Mouse (Mus musculus) regulatory T cell (primary cell): Measurements from ENCODE around the gene Tmem81.

Source experiments
- in situ Hi-C: fragments of 300-600 bp; cut with MboI, MseI; formaldehyde crosslinking; loops from one replicate; pipeline ENCODE4 v1.15.1; 2025; ENCODE audit warnings: high pct_unique_total_duplicates

Tmem81 gene

DNA sequence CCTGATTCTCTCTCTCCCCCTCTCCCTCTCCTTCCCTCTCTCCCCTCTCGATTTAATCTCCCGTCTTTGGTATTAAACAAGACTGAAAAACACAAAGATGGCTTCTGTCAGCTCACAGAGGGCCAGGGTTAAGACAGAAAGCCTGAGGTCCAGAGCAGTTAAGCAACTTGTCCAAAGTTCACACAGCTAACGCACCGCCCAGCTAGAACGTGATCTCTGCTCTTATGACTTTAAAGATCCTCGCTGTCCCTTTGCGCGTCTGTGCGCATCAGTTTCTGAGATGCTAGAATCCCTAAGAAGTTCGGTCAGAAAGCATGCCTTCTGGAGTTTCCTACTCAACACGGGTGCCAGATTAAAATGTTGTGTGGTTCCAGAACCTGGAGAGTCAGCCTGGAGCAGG, 13.7 kb downstream of the Tmem81 start:
- in situ Hi-C loops: no loop called here

DNA sequence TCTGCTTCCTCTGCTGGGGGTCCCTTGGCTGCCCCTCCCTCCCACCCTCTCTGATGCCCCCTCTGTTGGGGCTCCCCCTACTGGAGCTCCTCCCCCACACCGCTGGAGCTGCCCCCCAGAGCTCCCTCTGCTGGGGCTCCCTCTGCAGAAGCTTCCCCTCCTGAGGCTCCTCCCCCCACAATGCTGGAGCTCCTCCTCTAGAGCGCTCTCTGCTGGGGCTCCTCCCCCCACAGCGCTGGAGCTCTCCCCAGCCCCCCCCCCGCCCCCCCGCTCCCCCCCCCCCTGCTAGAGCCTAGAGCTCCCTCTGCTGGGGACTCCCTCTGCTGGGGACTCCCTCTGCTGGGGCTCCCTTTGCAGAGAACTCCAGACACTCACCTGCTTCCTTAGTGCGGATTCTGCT, 14.7 kb downstream of the Tmem81 start:
- in situ Hi-C loops: no loop called here

DNA sequence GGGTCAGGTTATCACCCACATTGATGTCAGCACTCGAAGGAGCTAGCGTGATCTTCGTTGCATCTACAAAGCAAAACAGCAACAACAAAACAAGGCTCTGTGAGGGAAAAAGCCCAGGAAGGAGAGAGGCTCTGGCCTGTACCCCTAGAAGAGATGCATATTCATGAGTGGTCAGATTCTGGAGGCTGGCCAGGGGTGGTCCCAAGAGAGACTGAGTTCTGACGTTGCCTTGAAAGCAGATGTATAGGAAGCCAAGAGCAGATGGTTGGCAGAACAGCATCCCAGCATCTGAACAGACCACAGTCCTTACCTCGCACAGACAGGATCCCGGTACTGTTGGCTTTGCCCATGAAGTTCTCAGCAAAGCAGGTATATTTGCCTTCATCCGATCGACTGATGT, 17.0 kb downstream of the Tmem81 start:
- in situ Hi-C loops: no loop called here

DNA sequence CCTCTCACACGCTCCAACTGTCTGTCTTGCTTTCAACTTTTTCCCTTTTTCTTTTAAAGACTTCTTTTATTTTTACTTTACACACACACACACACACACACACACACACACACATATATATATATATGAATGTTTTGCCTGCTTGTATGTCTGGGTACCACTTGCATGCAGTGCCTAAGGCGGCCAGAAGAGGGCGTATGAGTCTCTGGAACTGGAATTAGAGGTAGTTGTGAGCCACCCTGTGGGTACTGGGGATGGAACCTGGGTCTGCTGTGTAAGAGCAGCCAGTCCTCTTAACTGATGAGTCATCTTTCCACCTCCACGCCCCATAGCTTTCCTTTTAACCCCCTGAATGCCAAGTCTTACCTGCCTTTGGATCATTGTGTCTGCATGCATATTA, 17.9 kb downstream of the Tmem81 start:
- in situ Hi-C loops: no loop called here

DNA sequence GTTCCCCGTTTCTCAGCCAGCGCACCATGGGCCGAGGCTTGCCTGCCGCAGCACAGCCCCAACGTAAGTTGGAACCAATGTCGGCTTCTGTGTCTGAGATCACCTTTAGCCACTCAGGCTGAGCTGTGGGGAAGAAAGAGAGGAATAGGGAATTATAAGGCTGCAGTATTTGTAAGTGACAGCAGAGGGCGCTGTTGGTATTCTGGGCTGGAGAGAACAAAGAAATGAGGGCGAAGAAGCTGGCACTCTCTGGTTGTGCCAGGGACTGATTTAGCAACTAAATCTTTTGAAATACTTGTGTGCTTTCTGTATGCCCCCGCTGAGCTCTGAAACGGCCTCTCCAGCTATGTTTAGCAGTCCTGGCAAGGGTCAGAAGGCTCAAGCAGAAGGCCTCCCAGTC, 19.8 kb downstream of the Tmem81 start:
- in situ Hi-C loops: loop anchor here (5.0 kb wide), 1 partner anchor 66 kb away; no protein-coding TSS in a partner anchor

DNA sequence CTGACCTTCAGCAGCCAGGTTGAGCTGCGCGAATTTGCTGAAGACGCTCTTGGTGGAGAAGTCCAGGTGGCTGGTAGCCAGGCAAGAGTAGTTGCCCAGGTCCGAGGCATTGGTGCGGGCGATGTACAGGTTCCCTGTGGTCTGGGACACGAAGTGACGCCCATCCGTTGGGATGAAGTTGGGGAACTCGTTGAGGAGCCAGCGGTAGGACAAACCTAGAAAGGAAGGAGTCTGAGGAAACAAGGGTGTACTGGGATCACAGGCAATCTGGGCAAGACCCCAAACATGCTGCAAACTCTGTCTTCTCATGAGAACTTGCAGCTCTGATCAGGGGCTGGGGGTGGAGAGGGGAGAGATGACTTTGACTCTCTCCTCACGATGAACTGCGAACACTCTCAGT, 22.0 kb downstream of the Tmem81 start:
- in situ Hi-C loops: loop anchor here (5.0 kb wide), 1 partner anchor 64 kb away; no protein-coding TSS in a partner anchor

DNA sequence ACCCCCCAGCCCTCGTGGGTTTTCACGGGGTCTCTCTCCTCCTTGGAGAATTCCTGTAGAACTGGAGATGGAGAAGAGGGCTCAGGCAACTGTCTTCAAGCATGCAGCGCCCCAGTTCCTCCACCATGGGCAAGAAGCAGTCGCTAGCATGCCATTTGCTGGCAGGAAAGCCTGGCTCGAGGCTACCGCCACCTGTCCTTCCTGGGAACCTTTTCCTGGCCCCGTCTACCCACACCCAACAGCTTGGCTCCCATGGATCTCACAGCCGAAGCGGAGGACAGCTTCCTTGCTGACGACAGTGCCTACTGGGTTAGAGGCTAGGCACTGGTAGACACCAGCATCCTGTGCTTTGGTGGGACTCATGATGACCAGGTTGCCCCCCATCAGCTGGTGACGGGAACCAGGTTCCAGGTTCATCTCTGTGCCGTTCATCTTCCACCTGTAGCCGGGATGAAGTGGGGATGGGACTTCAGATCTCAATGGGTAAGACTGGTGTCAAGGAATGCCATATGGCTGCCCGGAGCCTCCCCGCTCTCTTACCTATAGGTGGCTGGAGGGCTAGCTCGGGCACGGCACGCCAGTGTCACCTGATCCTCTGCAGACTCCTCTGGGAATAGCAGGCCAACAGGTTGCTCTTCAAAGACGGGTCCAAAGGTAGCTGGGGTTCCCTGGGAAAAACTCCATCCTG, 22.8 kb downstream of the Tmem81 start:
- in situ Hi-C loops: loop anchor here (5.0 kb wide), 1 partner anchor 64 kb away; no protein-coding TSS in a partner anchor

DNA sequence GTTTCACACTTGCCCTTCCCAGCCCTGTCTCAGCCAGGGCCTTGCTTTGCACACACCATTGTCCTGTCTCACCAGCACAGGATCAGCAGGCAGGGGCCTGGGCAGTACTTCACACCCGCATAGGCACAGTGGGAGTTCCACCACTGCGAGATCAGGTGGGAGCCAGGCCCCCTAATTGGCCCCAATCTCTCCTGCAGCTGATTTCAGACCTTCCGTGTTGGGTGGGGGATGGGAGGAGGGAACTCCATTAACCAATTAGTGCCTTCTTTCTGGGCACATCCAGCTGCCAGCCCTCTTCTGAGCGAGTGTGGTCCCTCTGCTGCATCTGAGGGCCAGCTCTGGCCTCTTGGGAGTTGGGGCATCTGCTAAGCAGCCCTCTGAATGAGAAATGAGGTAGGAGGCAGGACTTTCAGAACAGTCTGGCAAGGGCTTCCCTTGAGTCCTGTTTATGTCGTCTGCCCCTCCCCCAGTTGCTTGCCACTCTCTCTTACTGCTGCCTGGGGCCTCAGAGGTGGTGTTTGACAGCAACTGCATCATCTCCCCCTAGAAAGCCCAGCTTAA, 24.7 kb downstream of the Tmem81 start:
- in situ Hi-C loops: no loop called here

DNA sequence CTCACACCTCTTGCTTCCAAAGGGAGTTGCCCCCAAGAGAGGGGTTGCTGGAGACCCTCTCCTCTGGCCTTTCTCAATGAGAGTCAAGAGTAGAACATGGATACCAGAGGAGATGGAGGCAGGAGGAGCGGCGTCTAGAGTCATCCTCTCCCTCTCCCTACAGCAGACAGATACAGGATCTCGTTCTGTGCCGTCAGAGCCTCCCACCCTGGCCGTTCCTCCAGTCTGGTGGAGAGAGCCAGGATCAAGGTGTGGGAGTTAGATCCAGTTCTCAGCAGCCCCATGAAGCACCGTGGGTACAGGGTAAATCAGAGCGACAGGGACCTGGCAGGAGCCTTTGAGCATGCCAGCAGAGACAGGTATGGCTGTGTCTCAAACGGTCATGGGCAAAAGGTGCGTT, 26.5 kb downstream of the Tmem81 start:
- in situ Hi-C loops: no loop called here

DNA sequence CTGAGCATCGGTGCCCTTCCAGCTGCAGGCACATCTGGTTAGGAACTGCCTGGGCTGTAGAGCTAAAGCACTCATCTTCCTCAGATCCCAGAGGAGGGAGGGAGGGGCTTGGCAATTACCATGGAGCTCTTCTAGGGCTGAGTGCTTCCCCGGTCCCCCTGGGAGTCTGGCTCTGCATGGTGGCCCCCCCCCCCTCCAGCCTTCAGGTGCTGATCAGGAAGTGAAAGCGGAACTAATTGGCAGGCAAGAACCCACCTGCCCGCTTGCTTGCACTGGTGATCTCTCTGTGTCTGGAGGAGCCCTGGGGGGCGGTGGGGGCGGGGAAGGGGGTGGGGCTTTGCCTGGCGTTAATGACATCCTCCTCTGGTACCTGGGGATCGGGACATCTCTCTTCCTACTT, 27.8 kb downstream of the Tmem81 start:
- in situ Hi-C loops: no loop called here

DNA sequence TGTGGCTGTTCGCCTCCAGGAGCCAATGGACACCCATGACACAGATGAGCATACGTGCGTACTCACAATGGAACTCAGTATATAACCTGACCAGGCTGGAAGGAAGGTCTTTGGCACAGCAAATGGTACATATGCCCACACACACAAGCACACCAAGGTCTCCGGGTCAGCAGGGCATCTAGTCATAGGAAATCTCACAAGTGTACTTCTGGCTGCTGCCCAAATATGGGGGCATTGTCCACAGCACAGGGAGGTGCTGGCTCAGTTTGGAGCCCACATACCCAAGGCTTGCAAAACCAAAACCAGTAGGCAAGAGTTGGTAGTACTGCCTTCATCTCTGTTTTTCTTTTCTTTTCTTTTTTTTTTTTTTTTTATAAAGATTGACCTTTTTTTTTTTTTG, 29.5 kb downstream of the Tmem81 start:
- in situ Hi-C loops: no loop called here

DNA sequence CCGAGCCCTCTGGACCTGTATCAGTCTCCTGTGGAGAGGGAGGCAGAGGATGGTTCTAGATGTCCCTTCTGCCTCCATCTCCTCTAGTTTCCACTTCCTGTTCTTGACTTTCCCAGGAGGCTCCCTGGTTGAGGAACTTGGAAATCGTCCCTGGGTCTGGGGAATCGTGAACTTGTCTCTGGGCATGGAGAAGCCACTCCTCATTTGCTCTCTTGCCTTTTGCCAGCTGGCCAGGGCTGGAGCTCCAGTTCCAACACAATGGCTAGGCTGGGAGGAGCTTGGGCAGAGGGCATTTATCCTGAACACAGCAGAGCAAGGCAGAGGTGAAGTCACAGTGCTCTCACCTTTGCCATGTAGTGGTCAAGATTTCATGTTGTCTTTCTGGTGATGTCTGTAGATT, 30.4 kb downstream of the Tmem81 start:
- in situ Hi-C loops: no loop called here

DNA sequence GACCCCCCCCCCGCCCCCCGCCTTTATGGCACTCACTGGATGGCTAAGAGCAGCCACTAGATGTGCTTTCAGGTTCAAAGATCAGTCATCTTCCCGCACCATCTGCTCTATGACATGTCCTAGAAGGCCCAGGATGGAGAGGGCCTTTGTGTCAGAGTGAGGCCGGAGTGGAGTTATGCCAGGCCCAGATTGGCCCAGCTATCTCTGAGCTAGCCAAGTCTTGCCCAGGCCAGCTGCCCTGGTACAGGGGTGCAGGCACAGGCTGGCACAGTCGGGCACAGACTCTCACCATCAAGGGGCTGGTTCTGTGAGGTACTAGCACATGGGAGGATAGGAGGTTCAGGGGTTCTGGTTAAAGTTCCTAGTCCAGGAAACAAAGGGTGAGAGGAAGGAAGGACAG, 31.7 kb downstream of the Tmem81 start:
- in situ Hi-C loops: no loop called here

DNA sequence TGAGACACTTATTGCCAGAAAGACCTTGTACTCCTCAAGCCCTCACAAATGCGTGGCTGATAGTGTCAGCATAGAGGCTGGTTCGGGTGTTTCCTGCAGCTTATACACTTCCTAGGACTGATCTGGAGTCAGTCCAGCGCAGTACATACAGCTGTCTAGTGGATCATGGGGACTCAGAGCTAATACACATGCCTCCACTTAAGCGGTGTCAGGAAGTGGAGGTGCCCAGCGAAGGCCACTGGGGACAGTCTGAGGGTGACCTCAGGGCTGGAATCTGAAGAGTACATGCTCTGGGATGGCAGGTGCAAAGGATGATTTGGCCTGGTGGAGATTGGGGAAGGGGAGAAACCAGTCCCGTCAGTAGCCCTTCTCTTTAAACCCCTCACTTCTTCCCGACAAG, 34.7 kb downstream of the Tmem81 start:
- in situ Hi-C loops: no loop called here

DNA sequence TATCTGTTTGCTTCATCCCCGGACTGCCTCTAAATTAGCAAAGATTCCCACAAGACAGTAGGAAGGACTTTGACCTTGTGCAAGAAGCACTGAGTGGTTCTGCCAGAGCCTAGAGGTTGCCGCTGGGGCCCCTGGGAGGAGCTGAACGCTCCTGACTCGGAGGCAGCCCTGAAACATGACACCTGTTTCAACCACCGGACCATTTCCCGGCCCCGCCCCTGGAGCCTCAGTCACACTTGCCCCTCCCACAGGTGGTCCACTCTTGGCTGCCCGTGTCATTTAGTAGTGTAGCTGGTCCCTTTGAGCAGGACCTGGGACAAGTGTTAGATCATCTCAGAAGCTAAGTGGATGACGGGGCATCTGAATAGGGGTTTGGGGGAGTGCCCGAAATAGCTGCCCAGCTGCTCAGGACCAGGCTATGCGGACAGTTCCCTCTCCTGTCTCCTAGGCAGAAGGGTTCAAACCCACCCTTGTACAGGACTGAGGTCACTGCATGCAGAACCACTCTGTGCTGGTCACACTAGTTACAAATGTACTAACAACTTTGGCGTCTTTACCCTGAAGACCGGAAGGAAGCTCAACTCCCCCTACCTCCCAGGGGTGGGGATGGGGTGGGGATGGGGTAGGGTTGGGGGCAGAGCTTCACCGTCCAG, 35.3 kb downstream of the Tmem81 start:
- in situ Hi-C loops: no loop called here

DNA sequence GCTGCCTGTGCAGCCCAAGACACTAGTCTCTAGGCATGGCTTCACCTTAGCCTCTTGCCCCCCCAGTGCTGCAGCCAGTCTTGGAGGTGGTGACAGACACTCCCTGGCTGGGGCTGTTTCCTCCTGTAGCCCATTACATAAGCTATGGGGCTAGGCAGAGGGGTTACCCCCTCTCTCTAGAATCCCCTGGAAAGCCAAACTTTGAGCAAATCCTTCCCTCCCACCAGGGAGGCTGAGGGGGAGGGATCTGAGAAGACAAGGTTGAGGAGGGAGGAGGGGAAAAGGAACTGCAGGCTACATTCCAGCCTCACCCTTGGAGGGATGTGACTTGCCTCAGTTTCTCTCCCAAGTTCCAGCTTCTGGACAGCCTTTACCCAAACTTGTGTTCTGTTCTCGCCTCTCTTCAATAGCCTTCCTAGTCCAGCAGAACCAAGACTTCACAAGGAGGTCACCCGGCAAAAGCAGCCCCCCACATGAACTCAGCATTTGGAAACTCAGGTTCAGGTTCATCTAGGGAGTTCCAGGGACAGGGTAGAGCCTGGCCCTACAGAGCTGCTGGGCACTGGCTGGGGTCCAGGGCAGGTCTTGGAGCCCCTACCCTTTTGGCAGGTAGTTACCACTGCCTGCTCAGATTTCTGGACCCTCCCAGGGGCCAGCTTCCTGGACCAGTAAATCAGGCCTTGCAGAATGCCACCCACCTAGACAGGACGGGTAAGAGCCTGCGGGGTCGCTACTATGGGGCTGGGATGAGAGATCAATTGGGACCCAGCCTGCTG, 36.0 kb downstream of the Tmem81 start:
- in situ Hi-C loops: no loop called here

DNA sequence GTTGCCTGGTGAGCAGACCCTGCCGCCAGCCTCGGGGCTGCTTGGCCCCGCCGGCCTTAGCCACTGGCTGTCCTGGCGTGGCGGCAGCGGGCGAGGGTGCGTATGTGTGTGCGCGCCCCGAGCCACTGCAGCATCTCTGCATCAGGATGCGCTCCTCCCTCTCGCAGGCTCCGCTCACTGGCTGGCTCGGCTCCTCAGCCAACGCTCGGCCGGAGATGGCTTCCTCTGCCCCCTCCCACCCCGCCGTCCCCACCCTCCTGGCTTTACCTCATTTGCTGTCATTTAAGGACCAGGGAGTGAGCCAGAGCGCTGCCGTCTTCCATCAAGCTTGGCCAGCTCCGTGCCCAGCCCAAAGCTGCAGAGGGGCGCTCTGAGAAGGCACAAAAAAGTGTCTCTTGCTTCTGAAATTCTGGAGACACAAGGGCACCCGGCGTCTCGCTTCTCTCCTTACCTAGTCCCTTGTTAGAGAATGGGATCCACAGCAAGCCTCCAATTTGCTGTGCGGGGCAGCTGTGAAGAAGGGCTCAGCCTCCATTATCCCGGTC, 36.8 kb downstream of the Tmem81 start, which contains the start of gene Cntn2:
Gene Cntn2 (minus strand): TSS at position 495 of the 545 bp plus-strand sequence.
- in situ Hi-C loops: no loop called here

DNA sequence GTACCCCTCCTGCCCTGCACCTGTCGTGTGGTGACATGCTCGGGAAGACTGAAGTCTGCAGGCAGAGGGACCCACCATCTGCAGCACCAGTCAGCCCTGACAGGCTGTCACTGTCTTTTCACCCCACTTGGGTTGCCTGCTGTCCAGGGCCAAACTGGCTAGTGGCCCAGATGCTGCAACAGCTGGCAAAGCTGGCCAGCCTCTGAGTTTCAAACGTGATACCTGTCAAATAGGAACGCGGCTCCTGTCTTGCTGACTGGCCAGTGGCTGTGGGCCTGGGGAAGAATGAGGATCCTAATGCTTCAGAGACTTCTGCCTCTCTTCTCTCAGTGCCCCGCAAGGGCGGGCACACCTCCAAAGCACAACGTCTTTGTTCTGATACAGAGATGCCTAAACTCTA, 37.8 kb downstream of the Tmem81 start:
- in situ Hi-C loops: no loop called here

DNA sequence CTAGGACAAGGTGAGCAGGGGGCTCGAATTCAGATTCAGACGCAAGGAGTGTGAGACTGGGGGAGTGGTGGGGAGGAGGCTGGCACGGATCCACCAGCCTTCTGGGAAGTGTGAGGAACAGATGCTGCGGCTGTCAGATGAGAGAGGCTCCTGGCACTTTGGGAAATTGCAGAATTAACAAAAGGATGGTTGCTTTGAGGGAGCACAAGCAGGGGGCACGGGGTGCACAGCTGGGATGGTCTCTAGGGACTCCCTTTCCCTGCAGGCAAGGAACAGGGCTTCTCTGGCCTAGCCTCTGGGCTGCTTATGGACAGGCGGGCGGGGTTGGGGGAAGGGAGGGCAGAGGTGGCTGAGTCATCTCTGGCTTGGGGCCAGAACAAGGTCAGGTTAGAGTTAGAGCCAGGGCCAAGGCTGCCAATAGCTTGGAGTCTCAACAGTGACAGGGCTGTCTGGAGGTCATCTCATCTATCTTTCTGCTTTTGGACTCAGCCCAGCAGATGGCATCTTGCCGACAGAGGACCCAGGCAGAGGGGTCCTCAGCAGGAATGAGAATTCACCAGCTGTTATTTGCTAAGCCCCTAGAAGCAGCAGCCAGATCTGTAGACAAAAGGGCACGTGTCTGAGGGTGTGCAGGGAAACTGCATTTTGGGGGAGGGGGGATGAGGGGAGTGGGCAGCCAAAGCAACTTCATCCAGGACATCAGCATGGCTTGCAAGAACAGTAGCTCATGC, 52.0 kb downstream of the Tmem81 start:
- in situ Hi-C loops: loop anchor here (25.0 kb wide), 1 partner anchor 1604 kb away; no protein-coding TSS in a partner anchor
